Mouse (Mus musculus) limb, embryonic 13.5 days (tissue): Measurements from ENCODE around the gene Ten1. TPM values are rescaled to one million over a fixed set of nuclear protein-coding genes. Genes with fewer than 3 reads are reported as not detected.

Experiments
- ATAC-seq: fragments of 200-750 bp; cut with Nextera tagmentation; 2 replicates; pipeline ENCODE4 v1.8.0; 2017; ENCODE audit warnings: low read depth, moderate number of reproducible peaks, moderate TSS enrichment; ENCODE audit not compliant: low FRiP score
- H3K27ac ChIP-seq: fragments of 300-500 bp; sonication (generic); 2 replicates; pipeline ENCODE4 v1.5.1; 2015; ENCODE audit warnings: inconsistent platforms, mild to moderate bottlenecking, moderate library complexity
- H3K27me3 ChIP-seq: fragments of 300-500 bp; sonication (generic); 2 replicates; pipeline ENCODE4 v1.6.1; 2015; ENCODE audit warnings: mild to moderate bottlenecking, inconsistent platforms
- H3K36me3 ChIP-seq: fragments of 300-500 bp; sonication (generic); 2 replicates; pipeline ENCODE4 v1.6.1; 2015; ENCODE audit warnings: inconsistent platforms, mild to moderate bottlenecking, moderate library complexity
- H3K4me1 ChIP-seq: fragments of 300-500 bp; sonication (generic); 2 replicates; pipeline ENCODE4 v1.6.1; 2015; ENCODE audit warnings: inconsistent platforms
- H3K4me2 ChIP-seq: fragments of 300-500 bp; sonication (generic); replicated peaks from 2 replicates; pipeline ENCODE4 v1.6.1; 2015; ENCODE audit warnings: inconsistent platforms, mild to moderate bottlenecking, moderate library complexity
- H3K4me3 ChIP-seq: fragments of 300-500 bp; sonication (generic); 2 replicates; pipeline ENCODE4 v1.5.1; 2015; ENCODE audit warnings: moderate library complexity, mild to moderate bottlenecking, inconsistent platforms
- H3K9ac ChIP-seq: fragments of 300-500 bp; sonication (generic); 2 replicates; pipeline ENCODE4 v1.6.1; 2015; ENCODE audit warnings: mild to moderate bottlenecking, inconsistent platforms
- H3K9me3 ChIP-seq: fragments of 300-500 bp; sonication (generic); 2 replicates; pipeline ENCODE4 v1.6.1; 2016; ENCODE audit warnings: inconsistent platforms
- WGBS: fragments of 180-500 bp; shearing (Covaris S2); methylation state at CpG from one replicate; pipeline ENCODE4 v1.1.7; 2015; 5-methylcytosine and 5-hydroxymethylcytosine counted together
- polyA plus RNA-seq: library from polyadenylated mRNA; unstranded; fragments of >200 nt; fragmentation: Nextera tagmentation; extraction: Ambion mirVana; gene quantifications from 2 replicates; pipeline ENCODE4 v1.2.1, GENCODE M21; 2015

Gene Ten1
- polyA plus RNA-seq, 1 experiment from 2014 or later = 72.1 TPM

GRCm38 (mm10) chr11:116198132-116198531, 523 bp upstream of the Ten1 start:
- 26% methylated on average over 13 of the region's 13 CpGs for WGBS
- H3K36me3 ChIP-seq = peaks cover 7% of the 10 kb centered on the region
- H3K27ac ChIP-seq = peak overlapping the region; percentile 80; the same call in 1 of the 2 replicates

GRCm38 (mm10) chr11:116201151-116201550, 2.5 kb downstream of the Ten1 start:
- Histone ChIP-seq H3K9ac (no peak overlapping the region), H3K27ac (no peak overlapping the region), H3K27me3 (no peaks in the 10 kb centered on the region), H3K4me3 (no peak overlapping the region), H3K9me3 (no peaks in the 10 kb centered on the region), H3K4me1 (peaks cover 17% of the 10 kb centered on the region), H3K4me2 (no peak overlapping the region), H3K36me3 (peaks cover 29% of the 10 kb centered on the region)
- 93% methylated on average over 2 of the region's 2 CpGs for WGBS
- ATAC-seq = no peak

More at GRCm38 (mm10) chr11:116198132-116198531, 523 bp upstream of the Ten1 start:
- Histone ChIP-seq H3K9ac (peak overlapping the region; percentile 86), H3K9me3 (no peaks in the 10 kb centered on the region), H3K4me3 (peak overlapping the region; percentile 56), H3K4me2 (peak overlapping the region; percentile 82), H3K4me1 (peaks cover 25% of the 10 kb centered on the region), H3K27me3 (no peaks in the 10 kb centered on the region)
- ATAC-seq = no peak

GRCm38 (mm10) chr11:116203150-116203549, 4.5 kb downstream of the Ten1 start:
- ATAC-seq = no peak
- Histone ChIP-seq H3K36me3 (peaks cover 37% of the 10 kb centered on the region), H3K27ac (no peak overlapping the region), H3K4me3 (no peak overlapping the region), H3K4me2 (no peak overlapping the region), H3K9ac (no peak overlapping the region), H3K27me3 (no peaks in the 10 kb centered on the region), H3K9me3 (no peaks in the 10 kb centered on the region), H3K4me1 (peaks cover 4% of the 10 kb centered on the region)
- 94% methylated on average over 3 of the region's 3 CpGs for WGBS

- H3K9me3 ChIP-seq = no peaks in the 10 kb centered on the region
- H3K27ac ChIP-seq = no peak overlapping the region
- no peak overlapping the region for H3K4me3 ChIP-seq
- WGBS = 75% methylated on average over 4 of the region's 4 CpGs
- H3K4me1 ChIP-seq = no peaks in the 10 kb centered on the region
- no peak overlapping the region for H3K9ac ChIP-seq
- peaks cover 40% of the 10 kb centered on the region for H3K36me3 ChIP-seq
- no peak overlapping the region for H3K4me2 ChIP-seq
- H3K27me3 ChIP-seq = no peaks in the 10 kb centered on the region
- ATAC-seq = no peak
Observed at GRCm38 (mm10) chr11:116206678-116207077, 8.0 kb downstream of the Ten1 start.

GRCm38 (mm10) chr11:116208660-116209059, 10.0 kb downstream of the Ten1 start:
- WGBS = 83% methylated on average over 3 of the region's 3 CpGs
- no peak overlapping the region for H3K27ac ChIP-seq
- H3K9ac ChIP-seq = no peak overlapping the region
- no peaks in the 10 kb centered on the region for H3K9me3 ChIP-seq
- H3K4me3 ChIP-seq = no peak overlapping the region
- no peak overlapping the region for H3K4me2 ChIP-seq
- H3K27me3 ChIP-seq = no peaks in the 10 kb centered on the region
- no peak for ATAC-seq
- H3K36me3 ChIP-seq = peaks cover 39% of the 10 kb centered on the region
- H3K4me1 ChIP-seq = no peaks in the 10 kb centered on the region

GRCm38 (mm10) chr11:116209257-116209656, 10.6 kb downstream of the Ten1 start:
- no peaks in the 10 kb centered on the region for H3K4me1 ChIP-seq
- H3K36me3 ChIP-seq = peaks cover 35% of the 10 kb centered on the region
- WGBS = 74% methylated on average over 8 of the region's 8 CpGs
- no peaks in the 10 kb centered on the region for H3K27me3 ChIP-seq
- no peak overlapping the region for H3K4me2 ChIP-seq
- no peak overlapping the region for H3K4me3 ChIP-seq
- ATAC-seq = no peak
- no peaks in the 10 kb centered on the region for H3K9me3 ChIP-seq
- no peak overlapping the region for H3K27ac ChIP-seq
- no peak overlapping the region for H3K9ac ChIP-seq

- Histone ChIP-seq H3K4me2 (no peak overlapping the region), H3K9ac (no peak overlapping the region), H3K4me3 (no peak overlapping the region), H3K9me3 (no peaks in the 10 kb centered on the region), H3K4me1 (no peaks in the 10 kb centered on the region), H3K36me3 (peaks cover 28% of the 10 kb centered on the region), H3K27me3 (no peaks in the 10 kb centered on the region), H3K27ac (no peak overlapping the region)
- no peak for ATAC-seq
- 73% methylated on average over 5 of the region's 5 CpGs for WGBS
Observed at GRCm38 (mm10) chr11:116210696-116211095, 12.0 kb downstream of the Ten1 start.

GRCm38 (mm10) chr11:116212847-116213246, 14.2 kb downstream of the Ten1 start:
- no peak for ATAC-seq
- WGBS = 95% methylated on average over 6 of the region's 6 CpGs
- H3K4me1 ChIP-seq = no peaks in the 10 kb centered on the region
- H3K27ac ChIP-seq = no peak overlapping the region
- no peak overlapping the region for H3K4me2 ChIP-seq
- no peak overlapping the region for H3K4me3 ChIP-seq
- no peak overlapping the region for H3K9ac ChIP-seq
- H3K36me3 ChIP-seq = peaks cover 9% of the 10 kb centered on the region; the same call in 1 of the 2 replicates
- no peaks in the 10 kb centered on the region for H3K27me3 ChIP-seq
- H3K9me3 ChIP-seq = no peaks in the 10 kb centered on the region

- Histone ChIP-seq H3K4me1 (peaks cover 7% of the 10 kb centered on the region), H3K4me3 (no peak overlapping the region), H3K4me2 (no peak overlapping the region), H3K9ac (no peak overlapping the region), H3K36me3 (peaks cover 9% of the 10 kb centered on the region; the same call in 1 of the 2 replicates), H3K27ac (no peak overlapping the region), H3K27me3 (no peaks in the 10 kb centered on the region), H3K9me3 (no peaks in the 10 kb centered on the region)
- WGBS = 89% methylated on average over 13 of the region's 13 CpGs
- no peak for ATAC-seq
Observed at GRCm38 (mm10) chr11:116213877-116214510, 15.3 kb downstream of the Ten1 start.

- Histone ChIP-seq H3K4me2 (no peak overlapping the region), H3K27ac (no peak overlapping the region), H3K27me3 (no peaks in the 10 kb centered on the region), H3K36me3 (0 out of 2 replicates have a peak, but pooled peaks cover 6% of the 10 kb centered on the region), H3K4me1 (peaks cover 16% of the 10 kb centered on the region), H3K4me3 (no peak overlapping the region), H3K9ac (no peak overlapping the region), H3K9me3 (no peaks in the 10 kb centered on the region)
- ATAC-seq = no peak
- WGBS = 83% methylated on average over 7 of the region's 7 CpGs
Observed at GRCm38 (mm10) chr11:116215181-116215580, 16.5 kb downstream of the Ten1 start.

GRCm38 (mm10) chr11:116215991-116216390, 17.3 kb downstream of the Ten1 start:
- Histone ChIP-seq H3K27me3 (peaks cover 6% of the 10 kb centered on the region), H3K4me3 (no peak overlapping the region)
- ATAC-seq = no peak

GRCm38 (mm10) chr11:116216549-116216948, 17.9 kb downstream of the Ten1 start:
- H3K9me3 ChIP-seq = peaks cover 7% of the 10 kb centered on the region
- 82% methylated on average over 11 of the region's 11 CpGs for WGBS
- H3K9ac ChIP-seq = no peak overlapping the region
- peaks cover 12% of the 10 kb centered on the region for H3K27me3 ChIP-seq
- H3K4me2 ChIP-seq = no peak overlapping the region
- peaks cover 16% of the 10 kb centered on the region for H3K4me1 ChIP-seq
- no peak overlapping the region for H3K27ac ChIP-seq
- no peak for ATAC-seq
- H3K36me3 ChIP-seq = 0 out of 2 replicates have a peak, but pooled peaks cover 6% of the 10 kb centered on the region
- H3K4me3 ChIP-seq = no peak overlapping the region

More at GRCm38 (mm10) chr11:116215991-116216390, 17.3 kb downstream of the Ten1 start:
- Histone ChIP-seq H3K27ac (no peak overlapping the region), H3K9ac (no peak overlapping the region), H3K9me3 (peaks cover 2% of the 10 kb centered on the region; the same call in 1 of the 2 replicates), H3K4me1 (peaks cover 16% of the 10 kb centered on the region), H3K4me2 (no peak overlapping the region), H3K36me3 (0 out of 2 replicates have a peak, but pooled peaks cover 6% of the 10 kb centered on the region)
- 88% methylated on average over 6 of the region's 6 CpGs for WGBS

- no peak overlapping the region for H3K4me3 ChIP-seq
- H3K4me1 ChIP-seq = peaks cover 31% of the 10 kb centered on the region
- H3K9ac ChIP-seq = 0 out of 2 replicates have a peak overlapping the region, but pooled peaks have one; percentile 13
- H3K27me3 ChIP-seq = peaks cover 29% of the 10 kb centered on the region
- 0 out of 2 replicates have a peak, but pooled peaks cover 3% of the 10 kb centered on the region for H3K36me3 ChIP-seq
- H3K4me2 ChIP-seq = no peak overlapping the region
- peaks cover 10% of the 10 kb centered on the region for H3K9me3 ChIP-seq
- H3K27ac ChIP-seq = peak overlapping the region; percentile 63
- WGBS = 91% methylated on average over 2 of the region's 2 CpGs
- ATAC-seq = no peak
Observed at GRCm38 (mm10) chr11:116218263-116218662, 19.6 kb downstream of the Ten1 start.
